In genomic region chr13:60670605-60671004, GRCm38 (mm10) we compare ENCODE assay signal across 10 mouse cellular contexts.
DNase-seq lines count a peak whose midpoint lies in the region; ATAC-seq and TF ChIP-seq lines count a peak whose summit lies in the region.
"Had no signal": no experiment of that assay in that cellular context is flagged by ENCODE, and none has a peak within 500 bp of the region (broad histone marks: within the 10 kb centered on the region; RNA-seq: fewer than 3 reads in every experiment).

No protein-coding gene starts in this region.

- TF ChIP-seq CTCF in stomach, postnatal 0 days (IDR thresholded peaks at IDR 0.05; ENCODE audit: low read depth): no peak
- no peak for TF ChIP-seq CTCF in liver, postnatal 0 days (IDR thresholded peaks at IDR 0.05; ENCODE audit: low read depth)
- no peak for TF ChIP-seq CTCF in thymus, adult 2 months (IDR thresholded peaks at IDR 0.05; ENCODE audit: borderline replicate concordance, control insufficient read depth, extremely low read depth, insufficient read depth, low read length, poor library complexity)

- H3K9me3 ChIP-seq in stomach, embryonic 16.5 days (replicated peaks; ENCODE audit: control insufficient read depth, low read length): 0 out of 2 replicates have a peak, but pooled peaks cover 3% of the 10 kb centered on the region
- H3K9me3 ChIP-seq in stomach, postnatal 0 days (ENCODE audit: control insufficient read depth, low read length): no peaks in the 10 kb centered on the region
- no peaks in the 10 kb centered on the region for H3K9me3 ChIP-seq in liver, postnatal 0 days (ENCODE audit: low read length)
- H3K9me3 ChIP-seq: hindbrain, embryonic 12.5 days; neural tube, embryonic 13.5 days had no signal

- WGBS in stomach, embryonic 16.5 days: 49% methylated on average over 10 of the region's 10 CpGs
- 50% methylated on average over 10 of the region's 10 CpGs for WGBS in stomach, postnatal 0 days
- 32% methylated on average over 10 of the region's 10 CpGs for WGBS in liver, postnatal 0 days (ENCODE audit: insufficient replicate concordance)
- 49% methylated on average over 10 of the region's 10 CpGs for WGBS in thymus, adult 2 months

- H3K36me3 ChIP-seq in stomach, embryonic 16.5 days (ENCODE audit: control insufficient read depth, insufficient read depth, low read length): no peaks in the 10 kb centered on the region
- no peaks in the 10 kb centered on the region for H3K36me3 ChIP-seq in stomach, postnatal 0 days (ENCODE audit: control insufficient read depth, insufficient read depth, low read length)
- no peaks in the 10 kb centered on the region for H3K36me3 ChIP-seq in liver, postnatal 0 days (replicated peaks; ENCODE audit: insufficient read depth, low read length)
- H3K36me3 ChIP-seq in thymus, adult 2 months (ENCODE audit: control insufficient read depth, insufficient read depth, low read length): no peaks in the 10 kb centered on the region
- H3K36me3 ChIP-seq: hindbrain, embryonic 12.5 days; neural tube, embryonic 13.5 days had no signal

- DNase-seq in heart, adult 11 months: peak; percentile 95
- DNase-seq in heart, adult 8-10 months (ENCODE audit: low spot score): no peak
- DNase-seq in stomach, postnatal 0 days (ENCODE audit: low spot score): no peak
- DNase-seq in liver, postnatal 0 days: peak; percentile 40
- DNase-seq in thymus, postnatal 14 days: no peak
- DNase-seq in thymus, adult 2 months: no peak
- DNase-seq in right cerebral cortex, postnatal 14 days: no peak

- H3K4me2 ChIP-seq in stomach, embryonic 16.5 days (ENCODE audit: low read depth, low read length): no peak overlapping the region
- H3K4me2 ChIP-seq in stomach, postnatal 0 days (replicated peaks; ENCODE audit: low read depth): no peak overlapping the region
- H3K4me2 ChIP-seq in liver, postnatal 0 days (ENCODE audit: low read depth, low read length): peak overlapping the region; percentile 42; the same call in 1 of the 2 replicates
- H3K4me2 ChIP-seq: hindbrain, embryonic 12.5 days; neural tube, embryonic 13.5 days had no signal

- H3K4me1 ChIP-seq in stomach, embryonic 16.5 days (ENCODE audit: control insufficient read depth, insufficient read depth, low read length): peaks cover 22% of the 10 kb centered on the region
- no peaks in the 10 kb centered on the region for H3K4me1 ChIP-seq in stomach, postnatal 0 days (replicated peaks; ENCODE audit: control insufficient read depth, insufficient read depth)
- peaks cover 54% of the 10 kb centered on the region for H3K4me1 ChIP-seq in liver, postnatal 0 days (ENCODE audit: insufficient read depth)
- peaks cover 22% of the 10 kb centered on the region for H3K4me1 ChIP-seq in thymus, adult 2 months (replicated peaks; ENCODE audit: control insufficient read depth, insufficient read depth, low read length)

- no peak overlapping the region for H3K4me3 ChIP-seq in stomach, embryonic 16.5 days (replicated peaks; ENCODE audit: low read length)
- H3K4me3 ChIP-seq in stomach, postnatal 0 days (ENCODE audit: low read depth, low read length): no peak overlapping the region
- H3K4me3 ChIP-seq in liver, postnatal 0 days (ENCODE audit: low read depth, low read length): no peak overlapping the region
- no peak overlapping the region for H3K4me3 ChIP-seq in thymus, adult 2 months (ENCODE audit: control insufficient read depth, insufficient read depth, low read length)
- H3K4me3 ChIP-seq: hindbrain, embryonic 12.5 days; neural tube, embryonic 13.5 days had no signal

- ATAC-seq in stomach, embryonic 16.5 days (ENCODE audit: insufficient read depth, low FRiP score): no peak
- no peak for ATAC-seq in stomach, postnatal 0 days (ENCODE audit: low FRiP score, low TSS enrichment)
- ATAC-seq in liver, postnatal 0 days: peak; percentile 10; the same call in 1 of the 2 replicates

- H3K27me3 ChIP-seq in stomach, embryonic 16.5 days (ENCODE audit: control insufficient read depth, insufficient read depth, low read length): no peaks in the 10 kb centered on the region
- no peaks in the 10 kb centered on the region for H3K27me3 ChIP-seq in stomach, postnatal 0 days (ENCODE audit: control insufficient read depth, insufficient read depth, low read length)
- H3K27me3 ChIP-seq in liver, postnatal 0 days (ENCODE audit: insufficient read depth, low read length): no peaks in the 10 kb centered on the region
- no peaks in the 10 kb centered on the region for H3K27me3 ChIP-seq in thymus, adult 2 months (ENCODE audit: control insufficient read depth, insufficient read depth, low read length)
- H3K27me3 ChIP-seq: hindbrain, embryonic 12.5 days; neural tube, embryonic 13.5 days had no signal

- peak overlapping the region; percentile 16; the same call in 1 of the 2 replicates for H3K27ac ChIP-seq in stomach, embryonic 16.5 days (ENCODE audit: low read length)
- H3K27ac ChIP-seq in stomach, postnatal 0 days (replicated peaks): no peak overlapping the region
- H3K27ac ChIP-seq in liver, postnatal 0 days (ENCODE audit: low read depth): peak overlapping the region; percentile 69
- H3K27ac ChIP-seq in thymus, adult 2 months (ENCODE audit: control insufficient read depth, insufficient read depth, low read length): no peak overlapping the region
- H3K27ac ChIP-seq: hindbrain, embryonic 12.5 days; neural tube, embryonic 13.5 days had no signal

- no peak for TF ChIP-seq EP300 in stomach, postnatal 0 days (optimal IDR thresholded peaks at IDR 0.05)
- TF ChIP-seq EP300 in liver, postnatal 0 days (IDR thresholded peaks at IDR 0.05; ENCODE audit: low read depth): no peak

- no peak for TF ChIP-seq POLR2A in thymus, adult 2 months (IDR thresholded peaks at IDR 0.05; ENCODE audit: control insufficient read depth, extremely low read depth, insufficient read depth, low read length, poor library complexity)

- H3K9ac ChIP-seq in stomach, embryonic 16.5 days (ENCODE audit: low read length): no peak overlapping the region
- no peak overlapping the region for H3K9ac ChIP-seq in stomach, postnatal 0 days (ENCODE audit: low read length)
- H3K9ac ChIP-seq in liver, postnatal 0 days (replicated peaks): no peak overlapping the region
- H3K9ac ChIP-seq: hindbrain, embryonic 12.5 days; neural tube, embryonic 13.5 days had no signal

Comparison
In these comparisons a context has a peak if more than half of its experiments do, and no peak if none do; other contexts are left out.
1. DNase-seq: peak in heart, adult 11 months (single experiment) and liver, postnatal 0 days (single experiment); none in heart, adult 8-10 months (single experiment), stomach, postnatal 0 days (single experiment), thymus, postnatal 14 days (single experiment), thymus, adult 2 months (single experiment) and right cerebral cortex, postnatal 14 days (single experiment).
2. H3K27ac ChIP-seq: peak in stomach, embryonic 16.5 days (single experiment) and liver, postnatal 0 days (single experiment); none in stomach, postnatal 0 days (single experiment) and thymus, adult 2 months (single experiment).